Mouse (Mus musculus) limb, embryonic 10.5 days (tissue): Measurements from ENCODE around the gene Vsir. TPM values are rescaled to one million over a fixed set of nuclear protein-coding genes. Genes with fewer than 3 reads are reported as not detected.

ENCODE experiments used
- DNase-seq: peaks from one replicate; pipeline ENCODE4 v3.0.0-alpha.2; 2017; ENCODE audit warnings: low spot score
- H3K27ac ChIP-seq: fragments of 300-500 bp; sonication (generic); 2 replicates; pipeline ENCODE4 v1.5.1; 2016; ENCODE audit warnings: mild to moderate bottlenecking
- H3K27me3 ChIP-seq: fragments of 300-500 bp; sonication (generic); 2 replicates; pipeline ENCODE4 v1.6.1; 2016; ENCODE audit warnings: low read depth, mild to moderate bottlenecking; ENCODE audit not compliant: poor library complexity, severe bottlenecking
- H3K36me3 ChIP-seq: fragments of 300-500 bp; sonication (generic); 2 replicates; pipeline ENCODE4 v1.6.1; 2016; ENCODE audit warnings: mild to moderate bottlenecking, moderate library complexity
- H3K4me1 ChIP-seq: fragments of 300-500 bp; sonication (generic); 2 replicates; pipeline ENCODE4 v1.6.1; 2016
- H3K4me3 ChIP-seq: fragments of 300-500 bp; sonication (generic); 2 replicates; pipeline ENCODE4 v1.5.1; 2016; ENCODE audit warnings: mild to moderate bottlenecking, moderate library complexity
- H3K9me3 ChIP-seq: fragments of 300-500 bp; sonication (generic); replicated peaks from 2 replicates; pipeline ENCODE4 v1.6.1; 2016; ENCODE audit warnings: mild to moderate bottlenecking
- WGBS: fragments of 180-500 bp; shearing (Covaris S2); methylation state at CpG from one replicate; pipeline ENCODE4 v1.1.7; 2016; 5-methylcytosine and 5-hydroxymethylcytosine counted together
- polyA plus RNA-seq: library from polyadenylated mRNA; unstranded; fragments of >200 nt; fragmentation: Nextera tagmentation; extraction: Ambion mirVana; gene quantifications from 2 replicates; pipeline ENCODE4 v1.2.1, GENCODE M21; 2016

Vsir gene
- polyA plus RNA-seq, 1 experiment from 2014 or later = 1.1 TPM

- DNase-seq = no peak
- peak overlapping the region; percentile 16; the same call in 1 of the 2 replicates for H3K27ac ChIP-seq
- no peak overlapping the region for H3K4me3 ChIP-seq
- WGBS = 93% methylated on average over 4 of the region's 4 CpGs
- H3K4me1 ChIP-seq = peaks cover 37% of the 10 kb centered on the region
- no peaks in the 10 kb centered on the region for H3K36me3 ChIP-seq
- no peaks in the 10 kb centered on the region for H3K9me3 ChIP-seq
- H3K27me3 ChIP-seq = no peaks in the 10 kb centered on the region
Observed at GRCm38 (mm10) chr10:60357441-60357840, 10.8 kb downstream of the Vsir start.

GRCm38 (mm10) chr10:60357901-60358300 lies 11.2 kb downstream of the Vsir start:
- DNase-seq = no peak
- Histone ChIP-seq H3K27me3 (no peaks in the 10 kb centered on the region), H3K4me1 (peaks cover 38% of the 10 kb centered on the region), H3K36me3 (no peaks in the 10 kb centered on the region), H3K9me3 (no peaks in the 10 kb centered on the region), H3K27ac (no peak overlapping the region), H3K4me3 (no peak overlapping the region)
- 96% methylated on average over 14 of the region's 14 CpGs for WGBS

GRCm38 (mm10) chr10:60358776-60359175 lies 12.1 kb downstream of the Vsir start:
- Histone ChIP-seq H3K36me3 (no peaks in the 10 kb centered on the region), H3K9me3 (no peaks in the 10 kb centered on the region), H3K27me3 (no peaks in the 10 kb centered on the region), H3K4me1 (peaks cover 38% of the 10 kb centered on the region), H3K4me3 (no peak overlapping the region), H3K27ac (peak overlapping the region; percentile 7; the same call in 1 of the 2 replicates)
- DNase-seq = no peak
- 50% methylated on average over 4 of the region's 4 CpGs for WGBS

GRCm38 (mm10) chr10:60361615-60362309 lies 15.1 kb downstream of the Vsir start:
- peaks cover 55% of the 10 kb centered on the region for H3K4me1 ChIP-seq
- H3K9me3 ChIP-seq = no peaks in the 10 kb centered on the region
- WGBS = 57% methylated on average over 12 of the region's 12 CpGs
- no peak for DNase-seq
- H3K36me3 ChIP-seq = no peaks in the 10 kb centered on the region
- peak overlapping the region; percentile 80 for H3K27ac ChIP-seq
- no peaks in the 10 kb centered on the region for H3K27me3 ChIP-seq
- no peak overlapping the region for H3K4me3 ChIP-seq

- no peaks in the 10 kb centered on the region for H3K9me3 ChIP-seq
- no peak for DNase-seq
- peak overlapping the region; percentile 80 for H3K27ac ChIP-seq
- H3K27me3 ChIP-seq = no peaks in the 10 kb centered on the region
- H3K4me3 ChIP-seq = no peak overlapping the region
- no peaks in the 10 kb centered on the region for H3K36me3 ChIP-seq
- 31% methylated on average over 2 of the region's 2 CpGs for WGBS
- peaks cover 54% of the 10 kb centered on the region for H3K4me1 ChIP-seq
Observed at GRCm38 (mm10) chr10:60362310-60362628, 15.6 kb downstream of the Vsir start.

GRCm38 (mm10) chr10:60363426-60363825 lies 16.8 kb downstream of the Vsir start:
- no peak for DNase-seq
- H3K27me3 ChIP-seq = no peaks in the 10 kb centered on the region
- 65% methylated on average over 6 of the region's 6 CpGs for WGBS
- H3K27ac ChIP-seq = peak overlapping the region; percentile 80; the same call in 1 of the 2 replicates
- no peak overlapping the region for H3K4me3 ChIP-seq
- H3K4me1 ChIP-seq = peaks cover 52% of the 10 kb centered on the region
- H3K36me3 ChIP-seq = no peaks in the 10 kb centered on the region
- no peaks in the 10 kb centered on the region for H3K9me3 ChIP-seq

- H3K36me3 ChIP-seq = no peaks in the 10 kb centered on the region
- H3K27ac ChIP-seq = no peak overlapping the region
- DNase-seq = no peak
- peaks cover 44% of the 10 kb centered on the region for H3K4me1 ChIP-seq
- H3K9me3 ChIP-seq = no peaks in the 10 kb centered on the region
- H3K4me3 ChIP-seq = no peak overlapping the region
- H3K27me3 ChIP-seq = no peaks in the 10 kb centered on the region
- WGBS = 73% methylated on average over 2 of the region's 2 CpGs
Observed at GRCm38 (mm10) chr10:60367145-60367544, 20.5 kb downstream of the Vsir start.

GRCm38 (mm10) chr10:60367904-60368303 lies 21.3 kb downstream of the Vsir start:
- DNase-seq = no peak
- Histone ChIP-seq H3K9me3 (no peaks in the 10 kb centered on the region), H3K4me1 (peaks cover 40% of the 10 kb centered on the region), H3K4me3 (no peak overlapping the region), H3K36me3 (no peaks in the 10 kb centered on the region), H3K27me3 (no peaks in the 10 kb centered on the region), H3K27ac (no peak overlapping the region)
- 76% methylated on average over 4 of the region's 4 CpGs for WGBS

GRCm38 (mm10) chr10:60369405-60369804 lies 22.8 kb downstream of the Vsir start:
- 82% methylated on average over 6 of the region's 6 CpGs for WGBS
- no peak for DNase-seq
- H3K27ac ChIP-seq = 0 out of 2 replicates have a peak overlapping the region, but pooled peaks have one; percentile 19
- H3K9me3 ChIP-seq = no peaks in the 10 kb centered on the region
- H3K27me3 ChIP-seq = no peaks in the 10 kb centered on the region
- H3K4me3 ChIP-seq = no peak overlapping the region
- H3K36me3 ChIP-seq = no peaks in the 10 kb centered on the region
- H3K4me1 ChIP-seq = peaks cover 40% of the 10 kb centered on the region

GRCm38 (mm10) chr10:60370098-60370497 lies 23.4 kb downstream of the Vsir start:
- Histone ChIP-seq H3K9me3 (no peaks in the 10 kb centered on the region), H3K4me3 (no peak overlapping the region), H3K27me3 (no peaks in the 10 kb centered on the region), H3K27ac (0 out of 2 replicates have a peak overlapping the region, but pooled peaks have one; percentile 19), H3K36me3 (no peaks in the 10 kb centered on the region), H3K4me1 (peaks cover 39% of the 10 kb centered on the region)
- 79% methylated on average over 2 of the region's 2 CpGs for WGBS
- no peak for DNase-seq

- WGBS = 88% methylated on average over 5 of the region's 5 CpGs
- H3K4me3 ChIP-seq = no peak overlapping the region
- H3K27me3 ChIP-seq = no peaks in the 10 kb centered on the region
- H3K27ac ChIP-seq = no peak overlapping the region; the same call in 1 of the 2 replicates
- H3K4me1 ChIP-seq = peaks cover 38% of the 10 kb centered on the region
- no peaks in the 10 kb centered on the region for H3K36me3 ChIP-seq
- no peak for DNase-seq
- no peaks in the 10 kb centered on the region for H3K9me3 ChIP-seq
Observed at GRCm38 (mm10) chr10:60370601-60371061, 24.0 kb downstream of the Vsir start.

- Histone ChIP-seq H3K27ac (peak overlapping the region; percentile 58; the same call in 1 of the 2 replicates), H3K9me3 (no peaks in the 10 kb centered on the region), H3K4me1 (peaks cover 43% of the 10 kb centered on the region), H3K27me3 (no peaks in the 10 kb centered on the region), H3K36me3 (no peaks in the 10 kb centered on the region), H3K4me3 (no peak overlapping the region)
- no peak for DNase-seq
- WGBS = 85% methylated on average over 5 of the region's 5 CpGs
Observed at GRCm38 (mm10) chr10:60371596-60372386, 25.1 kb downstream of the Vsir start.

GRCm38 (mm10) chr10:60373543-60373936 lies 26.9 kb downstream of the Vsir start:
- DNase-seq = no peak
- Histone ChIP-seq H3K4me1 (peaks cover 40% of the 10 kb centered on the region), H3K27ac (peak overlapping the region; percentile 59), H3K9me3 (no peaks in the 10 kb centered on the region), H3K36me3 (no peaks in the 10 kb centered on the region), H3K27me3 (no peaks in the 10 kb centered on the region), H3K4me3 (peak overlapping the region; percentile 20; the same call in 1 of the 2 replicates)
- WGBS = 15% methylated on average over 6 of the region's 6 CpGs
